Mouse (Mus musculus) stomach, embryonic 16.5 days (tissue): ENCODE data around the gene Stk32c. TPM values are rescaled to one million over a fixed set of nuclear protein-coding genes. Genes with fewer than 3 reads are reported as not detected.

Source experiments
- ATAC-seq: fragments of 200-750 bp; cut with Nextera tagmentation; 2 replicates; pipeline ENCODE4 v1.8.0; 2017; ENCODE audit warnings: moderate number of reproducible peaks, moderate TSS enrichment; ENCODE audit not compliant: insufficient read depth, low FRiP score
- H3K27ac ChIP-seq: fragments of 300-500 bp; sonication (generic); 2 replicates; pipeline ENCODE4 v1.5.1; 2014; ENCODE audit warnings: low read length
- H3K27me3 ChIP-seq: fragments of 300-500 bp; sonication (generic); 2 replicates; pipeline ENCODE4 v1.6.1; 2014; ENCODE audit warnings: low read length, control low read depth, mixed read lengths; ENCODE audit not compliant: control insufficient read depth, insufficient read depth
- H3K36me3 ChIP-seq: fragments of 300-500 bp; sonication (generic); 2 replicates; pipeline ENCODE4 v1.6.1; 2014; ENCODE audit warnings: low read length; ENCODE audit not compliant: control insufficient read depth, insufficient read depth
- H3K4me1 ChIP-seq: fragments of 300-500 bp; sonication (generic); 2 replicates; pipeline ENCODE4 v1.6.1; 2014; ENCODE audit warnings: low read length, control low read depth, mixed read lengths; ENCODE audit not compliant: control insufficient read depth, insufficient read depth
- H3K4me2 ChIP-seq: fragments of 300-500 bp; sonication (generic); 2 replicates; pipeline ENCODE4 v1.6.1; 2014; ENCODE audit warnings: low read depth, low read length, mixed read lengths
- H3K4me3 ChIP-seq: fragments of 300-500 bp; sonication (generic); replicated peaks from 2 replicates; pipeline ENCODE4 v1.5.1; 2014; ENCODE audit warnings: mild to moderate bottlenecking, low read length
- H3K9ac ChIP-seq: fragments of 300-500 bp; sonication (generic); 2 replicates; pipeline ENCODE4 v1.6.1; 2014; ENCODE audit warnings: low read length
- H3K9me3 ChIP-seq: fragments of 300-500 bp; sonication (generic); replicated peaks from 2 replicates; pipeline ENCODE4 v1.6.1; 2016; ENCODE audit warnings: low read length, control low read depth; ENCODE audit not compliant: control insufficient read depth
- WGBS: fragments of 180-500 bp; shearing (Covaris S2); extraction: QIAGEN DNeasy Blood & Tissue Kit; methylation state at CpG from one replicate; pipeline ENCODE4 v1.1.7; 2014; 5-methylcytosine and 5-hydroxymethylcytosine counted together
- polyA plus RNA-seq: library from polyadenylated mRNA; unstranded; fragments of >200 nt; fragmentation: Nextera tagmentation; extraction: Ambion mirVana; gene quantifications from 2 replicates; pipeline ENCODE4 v1.2.1, GENCODE M21; 2015

The Stk32c gene
- polyA plus RNA-seq, 1 experiment from 2014 or later = 0.17 TPM

- no peaks in the 10 kb centered on the region for H3K27me3 ChIP-seq
- 70% methylated on average over 3 of the region's 3 CpGs for WGBS
- no peak for ATAC-seq
- no peaks in the 10 kb centered on the region for H3K36me3 ChIP-seq
- no peak overlapping the region for H3K27ac ChIP-seq
- no peaks in the 10 kb centered on the region for H3K9me3 ChIP-seq
- H3K4me1 ChIP-seq = peaks cover 6% of the 10 kb centered on the region
- no peak overlapping the region for H3K9ac ChIP-seq
- H3K4me3 ChIP-seq = no peak overlapping the region
- no peak overlapping the region for H3K4me2 ChIP-seq
Observed at GRCm38 (mm10) chr7:139214160-139214559, 1.1 kb upstream of the Stk32c start.

- Histone ChIP-seq H3K4me2 (peak overlapping the region; percentile 77), H3K4me3 (peak overlapping the region; percentile 70), H3K4me1 (peaks cover 6% of the 10 kb centered on the region), H3K27me3 (no peaks in the 10 kb centered on the region), H3K27ac (peak overlapping the region; percentile 13; the same call in 1 of the 2 replicates), H3K9me3 (no peaks in the 10 kb centered on the region), H3K9ac (peak overlapping the region; percentile 62), H3K36me3 (no peaks in the 10 kb centered on the region)
- no peak for ATAC-seq
- 60% methylated on average over 3 of the region's 3 CpGs for WGBS
Observed at GRCm38 (mm10) chr7:139213751-139214150, 644 bp upstream of the Stk32c start.

- Histone ChIP-seq H3K4me1 (peaks cover 6% of the 10 kb centered on the region), H3K9me3 (no peaks in the 10 kb centered on the region), H3K4me3 (no peak overlapping the region), H3K27me3 (no peaks in the 10 kb centered on the region), H3K4me2 (no peak overlapping the region), H3K9ac (no peak overlapping the region), H3K36me3 (no peaks in the 10 kb centered on the region), H3K27ac (no peak overlapping the region)
- no peak for ATAC-seq
- 77% methylated on average over 6 of the region's 6 CpGs for WGBS
Observed at GRCm38 (mm10) chr7:139211761-139212160, 1.3 kb downstream of the Stk32c start.

GRCm38 (mm10) chr7:139208773-139209095, 4.4 kb downstream of the Stk32c start:
- Histone ChIP-seq H3K4me2 (no peak overlapping the region), H3K27me3 (no peaks in the 10 kb centered on the region), H3K4me1 (peaks cover 6% of the 10 kb centered on the region), H3K9me3 (no peaks in the 10 kb centered on the region), H3K27ac (no peak overlapping the region), H3K36me3 (no peaks in the 10 kb centered on the region), H3K9ac (no peak overlapping the region), H3K4me3 (no peak overlapping the region)
- no peak for ATAC-seq
- 67% methylated on average over 4 of the region's 4 CpGs for WGBS

- no peak for ATAC-seq
- WGBS = 18% methylated on average over 7 of the region's 7 CpGs
- H3K36me3 ChIP-seq = no peaks in the 10 kb centered on the region
- H3K9me3 ChIP-seq = no peaks in the 10 kb centered on the region
- H3K27me3 ChIP-seq = no peaks in the 10 kb centered on the region
- no peak overlapping the region for H3K27ac ChIP-seq
- no peak overlapping the region for H3K9ac ChIP-seq
- H3K4me1 ChIP-seq = peaks cover 6% of the 10 kb centered on the region
- H3K4me3 ChIP-seq = no peak overlapping the region
- no peak overlapping the region for H3K4me2 ChIP-seq
Observed at GRCm38 (mm10) chr7:139208023-139208772, 4.9 kb downstream of the Stk32c start.

- Histone ChIP-seq H3K4me2 (no peak overlapping the region), H3K9ac (no peak overlapping the region), H3K27me3 (no peaks in the 10 kb centered on the region), H3K27ac (no peak overlapping the region), H3K4me3 (no peak overlapping the region), H3K4me1 (no peaks in the 10 kb centered on the region), H3K9me3 (no peaks in the 10 kb centered on the region), H3K36me3 (no peaks in the 10 kb centered on the region)
- 50% methylated on average over 6 of the region's 6 CpGs for WGBS
- no peak for ATAC-seq
Observed at GRCm38 (mm10) chr7:139201209-139201608, 11.9 kb downstream of the Stk32c start.

GRCm38 (mm10) chr7:139200108-139200507, 13.0 kb downstream of the Stk32c start:
- H3K27ac ChIP-seq = no peak overlapping the region
- no peaks in the 10 kb centered on the region for H3K4me1 ChIP-seq
- no peaks in the 10 kb centered on the region for H3K9me3 ChIP-seq
- WGBS = 28% methylated on average over 7 of the region's 7 CpGs
- H3K36me3 ChIP-seq = no peaks in the 10 kb centered on the region
- no peaks in the 10 kb centered on the region for H3K27me3 ChIP-seq
- no peak for ATAC-seq
- H3K9ac ChIP-seq = no peak overlapping the region
- no peak overlapping the region for H3K4me3 ChIP-seq
- H3K4me2 ChIP-seq = no peak overlapping the region

- WGBS = 78% methylated on average over 4 of the region's 4 CpGs
- no peak for ATAC-seq
- Histone ChIP-seq H3K36me3 (no peaks in the 10 kb centered on the region), H3K4me3 (no peak overlapping the region), H3K4me1 (no peaks in the 10 kb centered on the region), H3K4me2 (no peak overlapping the region), H3K9ac (no peak overlapping the region), H3K9me3 (no peaks in the 10 kb centered on the region), H3K27ac (no peak overlapping the region), H3K27me3 (no peaks in the 10 kb centered on the region)
Observed at GRCm38 (mm10) chr7:139197022-139197421, 16.1 kb downstream of the Stk32c start.

GRCm38 (mm10) chr7:139191619-139192018, 21.5 kb downstream of the Stk32c start:
- no peak for ATAC-seq
- no peaks in the 10 kb centered on the region for H3K36me3 ChIP-seq
- H3K4me2 ChIP-seq = no peak overlapping the region
- no peaks in the 10 kb centered on the region for H3K4me1 ChIP-seq
- peaks cover 12% of the 10 kb centered on the region for H3K27me3 ChIP-seq
- no peak overlapping the region for H3K9ac ChIP-seq
- WGBS = 66% methylated on average over 6 of the region's 6 CpGs
- H3K27ac ChIP-seq = no peak overlapping the region
- no peak overlapping the region for H3K4me3 ChIP-seq
- H3K9me3 ChIP-seq = no peaks in the 10 kb centered on the region; the same call in 1 of the 2 replicates
